Mouse (Mus musculus) limb, embryonic 13.5 days (tissue): ENCODE data around the gene Dhh. TPM values are rescaled to one million over a fixed set of nuclear protein-coding genes. Genes with fewer than 3 reads are reported as not detected.

Source experiments
- ATAC-seq: fragments of 200-750 bp; cut with Nextera tagmentation; 2 replicates; pipeline ENCODE4 v1.8.0; 2017; ENCODE audit warnings: low read depth, moderate number of reproducible peaks, moderate TSS enrichment; ENCODE audit not compliant: low FRiP score
- H3K27ac ChIP-seq: fragments of 300-500 bp; sonication (generic); 2 replicates; pipeline ENCODE4 v1.5.1; 2015; ENCODE audit warnings: inconsistent platforms, mild to moderate bottlenecking, moderate library complexity
- H3K27me3 ChIP-seq: fragments of 300-500 bp; sonication (generic); 2 replicates; pipeline ENCODE4 v1.6.1; 2015; ENCODE audit warnings: mild to moderate bottlenecking, inconsistent platforms
- H3K36me3 ChIP-seq: fragments of 300-500 bp; sonication (generic); 2 replicates; pipeline ENCODE4 v1.6.1; 2015; ENCODE audit warnings: inconsistent platforms, mild to moderate bottlenecking, moderate library complexity
- H3K4me1 ChIP-seq: fragments of 300-500 bp; sonication (generic); 2 replicates; pipeline ENCODE4 v1.6.1; 2015; ENCODE audit warnings: inconsistent platforms
- H3K4me2 ChIP-seq: fragments of 300-500 bp; sonication (generic); replicated peaks from 2 replicates; pipeline ENCODE4 v1.6.1; 2015; ENCODE audit warnings: inconsistent platforms, mild to moderate bottlenecking, moderate library complexity
- H3K4me3 ChIP-seq: fragments of 300-500 bp; sonication (generic); 2 replicates; pipeline ENCODE4 v1.5.1; 2015; ENCODE audit warnings: moderate library complexity, mild to moderate bottlenecking, inconsistent platforms
- H3K9ac ChIP-seq: fragments of 300-500 bp; sonication (generic); 2 replicates; pipeline ENCODE4 v1.6.1; 2015; ENCODE audit warnings: mild to moderate bottlenecking, inconsistent platforms
- H3K9me3 ChIP-seq: fragments of 300-500 bp; sonication (generic); 2 replicates; pipeline ENCODE4 v1.6.1; 2016; ENCODE audit warnings: inconsistent platforms
- WGBS: fragments of 180-500 bp; shearing (Covaris S2); methylation state at CpG from one replicate; pipeline ENCODE4 v1.1.7; 2015; 5-methylcytosine and 5-hydroxymethylcytosine counted together
- polyA plus RNA-seq: library from polyadenylated mRNA; unstranded; fragments of >200 nt; fragmentation: Nextera tagmentation; extraction: Ambion mirVana; gene quantifications from 2 replicates; pipeline ENCODE4 v1.2.1, GENCODE M21; 2015

The Dhh gene
- polyA plus RNA-seq, 1 experiment from 2014 or later, result 0.59 TPM

DNA sequence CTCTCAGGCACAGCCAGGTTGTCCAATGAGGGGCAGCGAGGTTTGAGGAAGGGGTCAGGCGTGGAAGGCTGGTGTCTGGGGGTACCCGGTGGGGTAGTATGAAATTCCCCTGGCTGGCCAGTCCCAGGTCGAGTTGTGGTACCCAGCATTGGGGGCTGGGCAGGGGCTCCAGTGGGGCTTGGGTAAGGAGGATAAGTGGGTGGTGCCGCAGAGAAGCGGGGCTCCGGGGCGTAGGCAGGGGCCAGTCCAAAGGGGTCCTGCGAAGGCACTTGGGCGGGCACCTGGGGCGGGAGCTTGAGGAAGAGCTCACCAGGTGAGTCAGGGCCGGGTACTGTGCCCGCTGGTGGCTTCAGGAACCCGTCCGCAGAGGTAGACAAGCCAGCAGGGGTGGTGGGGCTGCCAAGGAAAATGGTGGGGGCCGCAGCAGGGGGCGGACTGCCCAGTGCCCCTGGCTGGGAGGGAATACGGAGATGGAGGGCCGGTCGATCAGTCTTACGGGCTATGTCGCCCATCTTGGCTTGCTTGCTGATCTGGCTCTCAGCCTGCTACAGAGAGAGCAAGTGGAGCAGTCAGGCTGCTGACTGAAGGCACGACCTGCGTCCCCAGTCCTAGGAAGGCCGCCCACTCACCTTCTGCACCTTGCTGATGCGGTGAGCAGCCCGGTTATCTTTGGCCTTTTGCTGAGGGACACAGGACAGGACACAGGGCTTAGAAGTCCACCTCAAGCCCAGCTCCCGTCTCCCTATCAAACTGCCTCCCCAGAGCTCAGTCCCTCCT, 45.0 kb downstream of the Dhh start:
- WGBS, result 91% methylated on average over 28 of the region's 28 CpGs
- Histone ChIP-seq H3K4me2 (no peak overlapping the region), H3K9me3 (no peaks in the 10 kb centered on the region), H3K9ac (no peak overlapping the region), H3K4me3 (no peak overlapping the region), H3K27ac (no peak overlapping the region), H3K36me3 (peaks cover 100% of the 10 kb centered on the region), H3K27me3 (no peaks in the 10 kb centered on the region), H3K4me1 (no peaks in the 10 kb centered on the region)
- no peak for ATAC-seq

DNA sequence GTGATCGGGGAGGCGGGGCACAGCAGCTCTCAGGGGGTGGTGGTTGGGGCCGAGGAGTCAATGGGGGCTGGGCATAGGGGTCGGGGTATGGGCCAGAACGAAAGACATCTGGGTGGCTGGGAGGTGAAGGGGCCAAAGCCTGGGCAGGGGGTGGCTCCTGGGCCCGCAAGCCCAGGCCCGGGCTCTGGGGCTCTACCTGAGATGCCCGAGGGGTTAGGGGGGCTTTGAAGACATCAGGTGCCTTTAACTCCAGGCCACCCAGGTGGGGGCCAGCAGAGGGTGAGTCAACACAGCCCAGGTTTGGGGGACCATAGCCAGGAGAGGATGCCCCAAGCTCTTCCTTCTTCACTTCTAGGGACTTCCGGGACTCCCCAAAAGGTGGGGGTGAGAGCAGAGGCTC, 45.6 kb downstream of the Dhh start:
- 90% methylated on average over 9 of the region's 9 CpGs for WGBS
- Histone ChIP-seq H3K4me1 (no peaks in the 10 kb centered on the region), H3K27me3 (no peaks in the 10 kb centered on the region), H3K4me2 (no peak overlapping the region), H3K4me3 (no peak overlapping the region), H3K9ac (no peak overlapping the region), H3K36me3 (peaks cover 100% of the 10 kb centered on the region), H3K9me3 (no peaks in the 10 kb centered on the region), H3K27ac (no peak overlapping the region)
- ATAC-seq, result no peak

DNA sequence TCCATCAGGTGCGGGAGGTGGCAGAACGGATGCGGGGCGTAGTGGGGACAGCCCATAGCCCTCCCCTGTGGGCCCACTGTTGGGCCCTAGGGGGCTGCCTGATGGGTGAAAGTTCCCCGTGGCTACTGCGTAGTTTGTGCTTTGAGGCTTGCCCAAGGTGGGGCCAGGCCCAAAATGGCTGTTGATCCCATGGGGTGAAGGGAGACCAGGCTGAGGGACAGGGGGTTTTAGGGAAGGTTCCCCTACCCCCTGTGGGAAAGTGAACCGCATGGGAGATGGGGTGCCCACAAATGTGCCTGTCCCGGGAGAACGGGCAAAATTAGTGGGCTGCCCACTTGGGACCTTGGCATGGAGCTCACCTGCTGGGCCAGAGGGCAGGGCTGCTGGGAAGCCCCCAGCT, 46.3 kb downstream of the Dhh start:
- 93% methylated on average over 9 of the region's 9 CpGs for WGBS
- ATAC-seq, result no peak
- no peak overlapping the region for H3K4me2 ChIP-seq

DNA sequence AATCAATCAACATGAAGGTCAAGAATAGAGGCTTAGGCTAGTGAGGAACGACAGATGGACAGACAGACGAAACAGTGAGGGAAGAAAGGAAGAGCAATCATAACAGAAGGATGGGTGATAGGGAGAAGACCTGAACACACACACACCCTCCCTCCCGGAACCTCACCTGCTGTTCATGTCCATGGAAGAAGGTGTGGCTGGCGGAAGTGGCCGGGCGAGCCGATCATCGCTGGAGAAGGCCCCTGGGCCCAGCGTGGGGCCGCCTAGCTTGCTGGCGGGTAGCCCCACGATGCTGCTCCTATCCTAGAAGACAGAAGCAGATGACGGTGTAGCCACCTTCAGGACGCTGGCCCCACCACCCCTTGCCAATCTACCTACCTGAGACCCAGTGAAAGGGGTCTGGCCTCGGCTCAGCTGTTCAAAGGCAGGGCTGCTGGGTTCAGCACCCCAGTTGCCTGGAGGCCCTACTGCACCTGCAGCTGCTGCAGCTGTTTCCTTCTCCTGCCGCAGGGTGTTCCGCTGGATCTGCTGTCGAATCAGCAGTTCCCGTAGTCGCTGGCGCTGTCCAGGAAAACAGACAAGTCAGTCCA, 47.0 kb downstream of the Dhh start:
- WGBS, result 93% methylated on average over 21 of the region's 21 CpGs
- no peak for ATAC-seq
- no peaks in the 10 kb centered on the region for H3K9me3 ChIP-seq

More for the DNA sequence above, 46.3 kb downstream of the Dhh start:
- H3K36me3 ChIP-seq, result peaks cover 100% of the 10 kb centered on the region
- no peaks in the 10 kb centered on the region for H3K4me1 ChIP-seq
- H3K4me3 ChIP-seq, result no peak overlapping the region
- no peaks in the 10 kb centered on the region for H3K9me3 ChIP-seq
- no peak overlapping the region for H3K27ac ChIP-seq
- H3K9ac ChIP-seq, result no peak overlapping the region
- no peaks in the 10 kb centered on the region for H3K27me3 ChIP-seq

DNA sequence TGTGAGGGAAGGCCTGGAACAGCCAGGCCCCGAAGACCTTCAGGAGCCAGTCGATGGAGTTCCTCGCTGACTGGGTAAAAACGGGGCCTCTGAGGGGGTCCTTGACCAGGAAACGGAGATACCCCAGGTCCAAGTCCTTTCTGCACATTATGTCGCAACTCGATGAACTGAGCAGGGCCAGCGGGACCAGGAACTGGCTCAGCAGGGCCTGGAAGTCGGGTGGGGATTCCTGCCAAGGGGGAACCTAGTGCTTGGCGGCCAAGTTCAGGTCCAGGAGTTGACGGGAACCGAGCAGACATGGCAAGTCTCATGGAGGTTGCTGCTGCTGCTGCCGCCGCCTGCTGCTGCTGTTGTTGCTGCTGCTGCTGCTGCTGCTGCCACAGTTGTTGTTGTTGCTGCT, 47.7 kb downstream of the Dhh start:
- Histone ChIP-seq H3K36me3 (peaks cover 100% of the 10 kb centered on the region), H3K27me3 (no peaks in the 10 kb centered on the region), H3K4me3 (no peak overlapping the region), H3K27ac (no peak overlapping the region), H3K9ac (no peak overlapping the region), H3K4me2 (no peak overlapping the region), H3K9me3 (no peaks in the 10 kb centered on the region), H3K4me1 (no peaks in the 10 kb centered on the region)
- WGBS, result 90% methylated on average over 14 of the region's 14 CpGs
- no peak for ATAC-seq

More for the DNA sequence above, 47.0 kb downstream of the Dhh start:
- Histone ChIP-seq H3K9ac (no peak overlapping the region), H3K27ac (no peak overlapping the region), H3K27me3 (no peaks in the 10 kb centered on the region), H3K4me1 (no peaks in the 10 kb centered on the region), H3K4me2 (no peak overlapping the region), H3K4me3 (no peak overlapping the region), H3K36me3 (peaks cover 100% of the 10 kb centered on the region)

DNA sequence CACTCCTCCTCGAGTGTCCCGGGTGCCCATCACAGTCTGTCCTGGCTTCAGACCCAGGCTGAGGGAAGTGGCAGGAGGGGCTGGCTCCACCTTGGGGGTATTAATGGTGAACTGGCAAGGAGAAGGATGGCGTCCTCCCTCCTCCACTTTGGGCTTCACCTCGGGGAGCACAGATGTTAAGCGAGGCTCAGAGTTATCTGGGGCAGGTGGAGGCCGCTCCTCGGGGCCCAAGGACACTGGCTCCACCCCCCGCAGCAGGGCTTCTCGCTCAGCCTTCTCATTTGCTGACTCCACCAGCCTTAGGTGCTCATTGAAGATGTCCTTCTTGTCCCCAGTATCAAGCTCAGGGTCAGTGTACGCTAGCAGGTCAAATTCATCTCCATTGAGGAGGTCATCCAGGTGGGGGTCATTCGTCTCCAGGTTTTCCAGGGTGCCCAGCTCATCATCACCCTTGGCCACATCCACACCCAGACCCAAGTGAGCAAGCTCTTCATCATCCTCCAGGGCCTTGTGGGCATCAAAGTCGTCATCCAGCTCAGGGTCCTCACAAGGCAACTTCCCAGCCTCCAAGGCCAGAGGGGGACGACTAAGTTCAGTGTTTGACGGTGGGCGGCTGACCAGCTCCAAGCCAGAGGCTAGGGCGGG, 48.3 kb downstream of the Dhh start:
- Histone ChIP-seq H3K4me1 (no peaks in the 10 kb centered on the region), H3K4me3 (no peak overlapping the region), H3K9me3 (no peaks in the 10 kb centered on the region), H3K4me2 (no peak overlapping the region), H3K27ac (no peak overlapping the region), H3K9ac (no peak overlapping the region), H3K36me3 (peaks cover 100% of the 10 kb centered on the region), H3K27me3 (no peaks in the 10 kb centered on the region)
- no peak; the same call in 1 of the 2 replicates for ATAC-seq
- 89% methylated on average over 16 of the region's 16 CpGs for WGBS

DNA sequence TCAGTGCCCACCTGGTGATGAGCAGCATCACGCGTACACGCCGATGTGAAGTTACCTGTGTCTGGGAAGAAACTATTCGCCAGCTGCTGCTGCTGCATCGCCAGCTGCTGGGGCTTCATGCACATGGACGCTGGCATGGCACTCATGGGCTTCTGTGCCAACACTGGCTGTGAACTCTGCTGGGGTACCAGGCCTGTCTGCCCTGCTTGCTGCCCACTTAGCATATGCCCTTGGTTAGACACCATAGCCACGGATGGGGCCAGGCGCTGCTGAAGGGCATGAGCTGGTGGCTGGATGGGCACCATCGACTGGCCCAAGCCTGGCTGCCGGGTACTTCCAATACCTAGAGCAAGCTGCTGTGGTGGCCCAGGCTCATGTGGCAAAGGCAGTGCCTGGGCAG, 49.2 kb downstream of the Dhh start:
- WGBS, result 93% methylated on average over 11 of the region's 11 CpGs
- Histone ChIP-seq H3K9me3 (no peaks in the 10 kb centered on the region), H3K27me3 (no peaks in the 10 kb centered on the region), H3K4me1 (no peaks in the 10 kb centered on the region), H3K9ac (no peak overlapping the region), H3K4me3 (no peak overlapping the region), H3K27ac (no peak overlapping the region), H3K36me3 (peaks cover 100% of the 10 kb centered on the region), H3K4me2 (no peak overlapping the region)
- no peak for ATAC-seq

DNA sequence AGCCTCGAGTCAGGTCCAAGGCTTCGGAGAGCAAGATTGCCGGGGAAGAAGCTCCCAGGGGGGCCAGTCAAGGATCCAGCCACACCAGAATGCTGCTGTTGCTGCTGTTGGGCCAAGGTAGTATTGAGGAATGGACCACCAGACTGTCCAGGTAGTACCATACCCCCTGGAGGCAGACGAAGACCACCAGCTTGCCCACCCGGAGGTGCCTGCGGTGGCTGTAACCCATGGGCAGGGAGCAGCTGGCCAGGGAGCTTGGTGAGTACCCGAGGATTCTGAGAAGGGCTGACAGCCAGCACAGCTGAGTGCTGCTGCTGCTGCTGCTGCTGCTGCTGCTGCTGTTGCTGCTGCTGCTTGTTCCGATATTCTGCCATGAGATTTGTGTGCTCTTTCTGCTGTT, 52.2 kb downstream of the Dhh start:
- no peaks in the 10 kb centered on the region for H3K27me3 ChIP-seq
- H3K4me2 ChIP-seq, result no peak overlapping the region
- WGBS, result 91% methylated on average over 8 of the region's 8 CpGs
- no peak overlapping the region for H3K4me3 ChIP-seq
- no peak overlapping the region for H3K9ac ChIP-seq
- no peak overlapping the region for H3K27ac ChIP-seq
- no peak for ATAC-seq
- H3K9me3 ChIP-seq, result no peaks in the 10 kb centered on the region
- no peaks in the 10 kb centered on the region for H3K4me1 ChIP-seq
- peaks cover 100% of the 10 kb centered on the region for H3K36me3 ChIP-seq

DNA sequence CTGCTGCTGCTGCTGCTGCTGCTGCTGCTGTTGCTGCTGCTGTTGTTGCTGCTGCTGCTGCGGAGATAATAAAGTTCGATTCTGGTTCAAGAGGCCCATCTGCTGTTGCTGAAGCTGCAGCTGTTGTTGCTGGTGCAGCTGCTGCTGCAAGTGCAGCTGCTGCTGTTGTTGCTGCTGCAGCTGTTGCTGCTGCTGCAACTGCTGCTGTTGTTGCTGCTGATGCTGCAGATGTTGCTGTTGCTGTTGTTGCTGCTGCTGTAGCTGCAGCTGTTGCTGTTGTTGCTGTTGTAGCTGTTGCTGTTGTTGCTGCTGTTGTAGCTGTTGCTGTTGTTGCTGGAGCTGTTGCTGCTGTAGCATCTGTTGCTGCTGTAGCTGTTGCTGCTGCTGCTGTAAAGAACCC, 53.2 kb downstream of the Dhh start:
- WGBS, result 88% methylated on average over 2 of the region's 2 CpGs
- H3K4me2 ChIP-seq, result no peak overlapping the region
- no peaks in the 10 kb centered on the region for H3K4me1 ChIP-seq
- no peak for ATAC-seq
- H3K9me3 ChIP-seq, result no peaks in the 10 kb centered on the region
- H3K9ac ChIP-seq, result no peak overlapping the region
- H3K27me3 ChIP-seq, result no peaks in the 10 kb centered on the region
- H3K4me3 ChIP-seq, result no peak overlapping the region
- H3K36me3 ChIP-seq, result peaks cover 100% of the 10 kb centered on the region
- no peak overlapping the region for H3K27ac ChIP-seq

DNA sequence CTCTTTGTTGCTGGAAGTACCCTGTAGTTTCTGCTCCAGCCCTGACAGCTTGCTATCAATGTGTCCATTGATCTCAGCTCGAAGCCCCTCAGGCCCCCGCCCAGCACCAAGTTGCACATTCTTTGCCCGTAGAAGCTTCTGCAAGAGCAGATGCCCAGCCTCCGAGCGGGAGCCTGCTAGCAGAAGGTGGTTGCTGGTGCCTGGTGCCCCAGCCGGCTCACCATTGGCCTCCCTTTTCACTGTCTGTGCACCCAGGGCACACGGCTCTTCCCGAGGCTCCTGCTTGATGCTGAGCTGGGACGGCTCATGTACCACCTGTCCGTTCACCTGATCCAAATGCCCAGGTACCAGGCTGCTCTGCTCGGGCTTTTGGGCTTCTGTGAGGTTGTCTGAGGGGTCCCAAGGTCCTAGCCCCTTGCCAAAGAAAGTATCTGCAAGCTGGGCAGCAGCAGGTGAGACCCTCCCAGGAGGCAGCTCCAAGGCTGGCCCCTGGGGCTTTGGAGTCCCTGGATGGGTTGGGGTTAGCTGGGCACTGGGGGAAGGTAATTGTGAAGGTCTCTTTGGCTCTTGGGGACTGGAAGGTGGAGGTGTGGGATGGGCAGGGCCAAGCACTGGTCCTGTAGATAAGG, 54.6 kb downstream of the Dhh start:
- peaks cover 100% of the 10 kb centered on the region for H3K36me3 ChIP-seq
- H3K27me3 ChIP-seq, result no peaks in the 10 kb centered on the region
- no peak for ATAC-seq
- WGBS, result 88% methylated on average over 11 of the region's 11 CpGs
- no peak overlapping the region for H3K4me3 ChIP-seq
- H3K9me3 ChIP-seq, result no peaks in the 10 kb centered on the region
- no peak overlapping the region for H3K27ac ChIP-seq
- no peaks in the 10 kb centered on the region for H3K4me1 ChIP-seq
- no peak overlapping the region for H3K4me2 ChIP-seq
- H3K9ac ChIP-seq, result no peak overlapping the region
